Mouse (Mus musculus) lung, adult 2 months (tissue): ENCODE measurements around the gene Pqlc2. TPM values are rescaled to one million over a fixed set of nuclear protein-coding genes. Genes with fewer than 3 reads are reported as not detected.

Source experiments
- DNase-seq: peaks from one replicate; pipeline ENCODE4 v3.0.0; 2022
- H3K4me1 ChIP-seq: fragments of 200-500 bp; 2 replicates; pipeline ENCODE4 v1.6.1; 2011; ENCODE audit warnings: low read length; ENCODE audit not compliant: control insufficient read depth, insufficient read depth
- H3K4me3 ChIP-seq: fragments of 200-500 bp; replicated peaks from 2 replicates; pipeline ENCODE3; 2011; ENCODE audit warnings: low read depth, mild to moderate bottlenecking, control low read depth, low read length; ENCODE audit errors: extremely low read depth
- CTCF ChIP-seq: fragments of 200-500 bp; IDR thresholded peaks from 2 replicates; pipeline ENCODE4 v1.5.1; 2011; ENCODE audit warnings: mild to moderate bottlenecking, low read length, control low read depth; ENCODE audit not compliant: insufficient read depth
- POLR2A ChIP-seq: fragments of 200-500 bp; IDR thresholded peaks from 2 replicates; pipeline ENCODE4 v1.6.1; 2011; ENCODE audit warnings: low read depth, mild to moderate bottlenecking, control low read depth, low read length, borderline replicate concordance; ENCODE audit errors: extremely low read depth
- WGBS: fragments of 180-500 bp; shearing (Covaris S2); methylation state at CpG from one replicate; pipeline ENCODE4 v1.1.7; 2018; 5-methylcytosine and 5-hydroxymethylcytosine counted together
- polyA plus RNA-seq: library from polyadenylated mRNA; depleted of rRNA; stranded (reverse); fragments of >200 nt; gene quantifications from 2 replicates; pipeline ENCODE4 v1.2.3, GENCODE M21; 2012; rRNA removed

The Pqlc2 gene
- polyA plus RNA-seq, 1 experiment, result 34.0 TPM

DNA sequence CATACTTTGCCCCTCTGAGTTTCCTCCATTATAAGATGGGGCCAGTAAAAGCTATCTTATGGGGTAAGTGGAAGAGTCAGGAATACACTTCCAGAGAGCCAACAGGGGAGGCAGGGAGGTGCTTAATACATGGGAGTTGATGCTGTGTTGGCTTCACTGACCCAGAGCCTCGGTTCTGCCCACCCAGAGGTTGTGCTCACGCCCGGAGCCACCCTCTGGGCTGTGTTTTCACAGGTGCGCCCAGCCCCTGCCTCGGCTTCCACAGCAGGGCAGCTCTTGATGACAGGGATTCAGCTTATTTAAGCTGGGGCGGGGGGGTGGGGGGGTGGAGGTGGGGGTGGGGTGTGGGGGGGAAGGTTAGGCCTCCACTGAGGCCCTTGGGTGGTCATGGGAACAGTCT, 65.7 kb downstream of the Pqlc2 start:
- 74% methylated on average over 6 of the region's 6 CpGs for WGBS
- no peak for TF ChIP-seq POLR2A
- TF ChIP-seq CTCF, result no peak
- peaks cover 10% of the 10 kb centered on the region for H3K4me1 ChIP-seq
- no peak for DNase-seq
- H3K4me3 ChIP-seq, result no peak overlapping the region

GRCm38 (mm10) chr4:139244176-139244575, 66.3 kb downstream of the Pqlc2 start:
- DNase-seq, result no peak
- Histone ChIP-seq H3K4me1 (peaks cover 10% of the 10 kb centered on the region), H3K4me3 (no peak overlapping the region)
- TF ChIP-seq CTCF (no peak), POLR2A (no peak)
- WGBS, result 87% methylated on average over 3 of the region's 3 CpGs

Other genes with a start within 250 kb of the Pqlc2 start
- 0.19 and 0.22 TPM in 2 replicates for gene Htr6, start 235.1 kb downstream of the Pqlc2 start, polyA plus RNA-seq
- 330 and 497 TPM in 2 replicates for gene Nbl1, start 217.7 kb downstream of the Pqlc2 start, polyA plus RNA-seq
- 29.7 and 37.7 TPM in 2 replicates for gene Minos1, start 179.6 kb downstream of the Pqlc2 start, polyA plus RNA-seq
- gene Capzb, start 117.8 kb downstream of the Pqlc2 start, polyA plus RNA-seq, result 152 and 172 TPM in 2 replicates
- gene Akr7a5, start within 50 bp of the Pqlc2 start, polyA plus RNA-seq, result 30.9 and 32.4 TPM in 2 replicates
- gene Mrto4, start 41.9 kb upstream of the Pqlc2 start, polyA plus RNA-seq, result 12.4 and 17.9 TPM in 2 replicates
- gene Emc1, start 41.9 kb upstream of the Pqlc2 start, polyA plus RNA-seq, result 38.3 and 42.7 TPM in 2 replicates
- gene Ubr4, start 41.9 kb upstream of the Pqlc2 start, polyA plus RNA-seq, result 163 and 183 TPM in 2 replicates
- gene Iffo2, start 219.8 kb upstream of the Pqlc2 start, polyA plus RNA-seq, result 7.4 and 9.5 TPM in 2 replicates